Mouse (Mus musculus) myocyte (in vitro differentiated cells): ENCODE measurements around the gene Map4k1.

Experiments
- E2F4 ChIP-seq: IDR thresholded peaks from one replicate; pipeline ENCODE4 v1.6.1; 2011; ENCODE audit warnings: mild to moderate bottlenecking, control low read depth, moderate library complexity; ENCODE audit not compliant: insufficient read depth
- MAX ChIP-seq: IDR thresholded peaks from one replicate; pipeline ENCODE4 v1.6.1; 2011; ENCODE audit warnings: low read depth, mild to moderate bottlenecking, control low read depth
- POLR2A ChIP-seq: IDR thresholded peaks from one replicate; pipeline ENCODE4 v1.6.1; 2011; ENCODE audit warnings: low read depth, mild to moderate bottlenecking, control low read depth, moderate library complexity; ENCODE audit not compliant: insufficient read length

GRCm38 (mm10) chr7:28983141-28983564 lies 1.3 kb downstream of the Map4k1 start:
- TF ChIP-seq MAX (no peak), E2F4 (no peak), POLR2A (no peak)
